Mouse (Mus musculus) olfactory bulb, adult 2 months (tissue): Measurements from ENCODE around the gene Csnk1g2. TPM values are rescaled to one million over a fixed set of nuclear protein-coding genes. Genes with fewer than 3 reads are reported as not detected.

Source experiments
- H3K27ac ChIP-seq: fragments of 200-500 bp; 2 replicates; pipeline ENCODE4 v1.5.1; 2012; ENCODE audit warnings: low read depth, low read length; ENCODE audit not compliant: insufficient read depth
- H3K4me1 ChIP-seq: fragments of 200-500 bp; 2 replicates; pipeline ENCODE4 v1.6.1; 2012; ENCODE audit warnings: low read length; ENCODE audit not compliant: control insufficient read depth, insufficient read depth
- H3K4me3 ChIP-seq: fragments of 200-500 bp; 2 replicates; pipeline ENCODE4 v1.5.1; 2012; ENCODE audit warnings: mild to moderate bottlenecking, low read depth, low read length, moderate library complexity; ENCODE audit not compliant: insufficient read depth
- CTCF ChIP-seq: fragments of 200-500 bp; IDR thresholded peaks from 2 replicates; pipeline ENCODE4 v1.5.1; 2012; ENCODE audit warnings: low read depth, mild to moderate bottlenecking, low read length, moderate library complexity; ENCODE audit not compliant: insufficient read depth
- POLR2A ChIP-seq: fragments of 200-500 bp; IDR thresholded peaks from 2 replicates; pipeline ENCODE4 v1.6.1; 2012; ENCODE audit warnings: mild to moderate bottlenecking, low read depth, low read length, moderate library complexity; ENCODE audit not compliant: insufficient read depth
- WGBS: fragments of 180-500 bp; shearing (Covaris S2); methylation state at CpG from one replicate; pipeline ENCODE4 v1.1.7; 2018; 5-methylcytosine and 5-hydroxymethylcytosine counted together
- polyA plus RNA-seq: library from polyadenylated mRNA; stranded (reverse); fragments of >200 nt; gene quantifications from 2 replicates; pipeline ENCODE4 v1.2.4, GENCODE M21; 2012; ENCODE audit warnings: low replicate concordance; ENCODE audit not compliant: missing spikeins, insufficient read depth, insufficient read length

The Csnk1g2 gene
- polyA plus RNA-seq, 1 experiment = 431 TPM

DNA sequence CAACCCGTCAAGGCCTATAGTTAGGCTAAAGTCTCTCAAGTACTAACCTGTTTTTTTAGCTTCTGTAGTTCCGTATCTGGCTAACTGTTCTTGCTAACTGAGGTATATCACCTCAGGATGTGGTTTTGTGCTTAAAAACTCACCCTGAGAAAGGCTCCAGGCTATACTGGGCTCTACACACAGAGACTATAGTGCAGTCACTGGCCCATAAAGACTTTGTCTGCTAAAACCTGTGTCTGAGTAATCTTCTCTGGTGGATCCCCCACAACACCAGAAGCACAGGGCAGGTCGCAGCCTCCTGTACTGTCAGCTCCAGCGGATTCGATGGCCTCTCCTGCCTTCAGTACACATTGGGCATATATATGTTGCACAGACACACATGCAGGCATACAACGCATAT lies 59.4 kb downstream of the Csnk1g2 start:
- no peak overlapping the region for H3K27ac ChIP-seq
- 94% methylated on average over 6 of the region's 6 CpGs for WGBS
- no peak overlapping the region for H3K4me3 ChIP-seq
- TF ChIP-seq CTCF = no peak
- peaks cover 23% of the 10 kb centered on the region for H3K4me1 ChIP-seq

DNA sequence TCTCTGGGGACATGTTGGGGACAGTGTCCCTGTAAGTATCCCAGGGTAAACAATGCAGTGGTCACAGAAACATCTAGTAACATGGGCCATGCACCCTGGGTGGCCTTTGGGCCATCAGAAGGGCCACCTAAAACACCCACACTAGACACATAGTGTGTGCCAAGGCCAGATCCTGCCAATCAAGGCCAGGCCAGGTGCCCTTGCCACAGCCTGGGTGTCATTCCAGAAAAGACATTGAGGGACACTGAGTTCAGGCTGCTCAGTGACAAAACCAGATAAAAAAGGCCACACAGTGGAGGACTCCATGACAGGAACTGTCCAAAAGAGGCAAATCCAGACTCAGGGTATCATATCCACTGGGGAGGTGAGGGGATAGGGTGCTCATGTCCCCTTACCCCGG lies 61.0 kb downstream of the Csnk1g2 start:
- no peak for TF ChIP-seq POLR2A
- TF ChIP-seq CTCF = no peak
- no peak overlapping the region for H3K4me3 ChIP-seq
- no peak overlapping the region for H3K27ac ChIP-seq
- WGBS = 79% methylated on average over 1 of the region's 1 CpGs
- peaks cover 12% of the 10 kb centered on the region for H3K4me1 ChIP-seq

DNA sequence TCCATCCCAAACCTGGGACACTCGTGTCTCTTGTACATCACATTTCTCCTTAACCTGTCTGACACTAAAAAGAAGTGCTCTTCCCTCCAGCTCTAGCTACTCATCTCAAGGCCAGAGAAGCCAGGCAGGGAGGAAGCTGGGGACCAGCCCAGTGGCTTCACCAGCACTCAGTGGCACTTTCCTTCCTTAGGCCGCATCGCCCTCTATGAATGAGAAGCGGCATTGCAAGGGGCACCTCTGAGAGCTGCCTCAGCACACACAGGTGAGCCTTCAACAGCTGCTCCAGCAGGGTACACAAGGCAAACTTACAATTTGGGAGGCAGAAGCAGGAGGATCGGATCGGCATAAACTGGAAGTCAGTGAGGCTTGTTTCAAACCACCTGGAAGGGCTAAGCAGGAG lies 61.6 kb downstream of the Csnk1g2 start:
- no peak overlapping the region for H3K27ac ChIP-seq
- no peak overlapping the region for H3K4me3 ChIP-seq
- peaks cover 8% of the 10 kb centered on the region; the same call in 1 of the 2 replicates for H3K4me1 ChIP-seq
- peak; percentile 35; the same call in 1 of the 2 replicates for TF ChIP-seq CTCF
- no peak for TF ChIP-seq POLR2A
- 62% methylated on average over 6 of the region's 6 CpGs for WGBS

DNA sequence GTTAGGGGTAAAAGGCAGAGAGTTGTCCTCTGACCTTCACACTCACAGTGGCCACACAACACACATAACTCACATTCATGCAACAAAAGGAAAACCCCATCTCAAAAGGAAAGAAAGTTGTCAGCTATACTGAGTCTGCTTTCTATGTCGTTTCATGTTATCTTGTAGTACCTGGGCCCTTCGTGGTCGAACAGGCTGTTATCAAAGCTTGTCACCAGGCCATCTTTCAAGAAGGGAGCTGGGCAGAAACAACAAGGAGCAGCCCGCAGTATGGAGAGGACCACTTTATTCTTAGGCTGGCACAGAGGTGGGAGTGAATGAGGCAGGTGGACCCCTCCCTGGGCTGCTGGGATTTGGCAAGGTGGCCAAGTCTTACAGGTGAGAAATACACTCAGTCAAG lies 62.3 kb downstream of the Csnk1g2 start:
- TF ChIP-seq POLR2A = no peak
- no peak for TF ChIP-seq CTCF
- H3K4me3 ChIP-seq = no peak overlapping the region
- H3K27ac ChIP-seq = no peak overlapping the region
- 94% methylated on average over 4 of the region's 4 CpGs for WGBS
- 0 out of 2 replicates have a peak, but pooled peaks cover under 1% of the 10 kb centered on the region for H3K4me1 ChIP-seq

DNA sequence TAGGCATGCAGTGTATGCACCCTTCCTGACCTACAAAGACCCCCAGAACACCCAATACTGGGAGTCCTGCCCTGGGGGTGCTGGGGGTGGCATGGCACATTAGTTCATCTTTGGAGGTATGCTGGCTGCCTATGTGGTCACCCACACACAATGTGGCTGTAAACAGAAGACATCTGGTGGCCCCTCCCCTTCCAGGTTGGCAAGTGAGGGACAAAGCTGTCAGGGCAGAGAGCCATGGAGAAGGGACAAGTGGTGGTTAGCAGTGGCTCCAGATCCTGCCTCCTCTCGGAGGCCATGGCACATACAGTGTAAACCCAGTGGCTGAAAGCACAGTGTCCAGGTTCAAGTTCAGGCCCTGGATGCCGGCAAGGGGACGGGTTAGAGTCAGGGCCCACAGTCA lies 64.0 kb downstream of the Csnk1g2 start:
- Histone ChIP-seq H3K4me1 (no peaks in the 10 kb centered on the region), H3K27ac (no peak overlapping the region), H3K4me3 (no peak overlapping the region)
- TF ChIP-seq POLR2A (no peak), CTCF (no peak)
- 81% methylated on average over 3 of the region's 3 CpGs for WGBS

DNA sequence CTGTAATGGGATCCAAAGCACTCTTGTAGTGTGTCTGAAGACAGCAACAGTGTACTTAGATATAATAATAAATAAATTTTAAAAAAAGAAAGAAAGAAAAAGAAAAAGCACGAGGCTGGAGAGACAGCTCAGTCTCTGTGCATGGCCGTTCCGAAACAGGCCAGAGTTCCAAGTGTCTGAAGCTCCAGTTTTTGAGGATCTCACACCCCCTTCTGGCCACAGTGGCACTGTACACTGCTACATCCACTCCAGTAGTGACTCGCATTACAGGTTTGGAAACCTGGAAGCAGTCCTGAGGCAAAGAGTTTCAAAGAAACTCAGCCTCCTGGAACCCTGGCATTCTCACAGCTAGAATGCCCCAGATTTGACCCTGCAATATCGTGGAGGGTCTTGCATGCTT lies 65.2 kb downstream of the Csnk1g2 start:
- TF ChIP-seq POLR2A = no peak
- H3K4me3 ChIP-seq = no peak overlapping the region

More for the DNA sequence above, 65.2 kb downstream of the Csnk1g2 start:
- Histone ChIP-seq H3K27ac (no peak overlapping the region), H3K4me1 (no peaks in the 10 kb centered on the region)
- WGBS = 19% methylated on average over 5 of the region's 5 CpGs

Other genes starting within 250 kb of the Csnk1g2 start
- not detected in 2 replicates for gene Mex3d, start 235.2 kb upstream of the Csnk1g2 start, polyA plus RNA-seq
- not detected in 2 replicates for gene Mbd3, start 223.3 kb upstream of the Csnk1g2 start, polyA plus RNA-seq
- gene Uqcr11, start 216.0 kb upstream of the Csnk1g2 start, polyA plus RNA-seq = not detected in 2 replicates
- gene Tcf3, start 189.2 kb upstream of the Csnk1g2 start, polyA plus RNA-seq = not detected in 2 replicates
- not detected in 2 replicates for gene Onecut3, start 128.0 kb upstream of the Csnk1g2 start, polyA plus RNA-seq
- not detected in 2 replicates for gene Atp8b3, start 83.7 kb upstream of the Csnk1g2 start, polyA plus RNA-seq
- not detected in 2 replicates for gene Rexo1, start 61.3 kb upstream of the Csnk1g2 start, polyA plus RNA-seq
- not detected in 2 replicates for gene Klf16, start 45.5 kb upstream of the Csnk1g2 start, polyA plus RNA-seq
- gene Abhd17a, start 32.5 kb upstream of the Csnk1g2 start, polyA plus RNA-seq = not detected in 2 replicates
- gene Scamp4, start 20.0 kb upstream of the Csnk1g2 start, polyA plus RNA-seq = not detected in 2 replicates
- not detected in 2 replicates for gene Adat3, start 20.0 kb upstream of the Csnk1g2 start, polyA plus RNA-seq
- not detected in 2 replicates for gene Gm49322, start 16.8 kb upstream of the Csnk1g2 start, polyA plus RNA-seq
- gene Btbd2, start 34.2 kb downstream of the Csnk1g2 start, polyA plus RNA-seq = not detected in 2 replicates
- gene Mknk2, start 55.3 kb downstream of the Csnk1g2 start, polyA plus RNA-seq = not detected in 2 replicates
- gene Mob3a, start 79.1 kb downstream of the Csnk1g2 start, polyA plus RNA-seq = not detected in 2 replicates
- not detected in 2 replicates for gene Izumo4, start 79.3 kb downstream of the Csnk1g2 start, polyA plus RNA-seq
- 105 TPM in 1 of 2 replicates, not detected in the other for gene Ap3d1, start 119.4 kb downstream of the Csnk1g2 start, polyA plus RNA-seq
- gene Dot1l, start 132.4 kb downstream of the Csnk1g2 start, polyA plus RNA-seq = 106 and 235 TPM in 2 replicates
- not detected in 2 replicates for gene Sf3a2, start 175.4 kb downstream of the Csnk1g2 start, polyA plus RNA-seq
- gene Plekhj1, start 175.8 kb downstream of the Csnk1g2 start, polyA plus RNA-seq = not detected in 2 replicates
- gene Amh, start 182.4 kb downstream of the Csnk1g2 start, polyA plus RNA-seq = not detected in 2 replicates
- gene Jsrp1, start 190.7 kb downstream of the Csnk1g2 start, polyA plus RNA-seq = not detected in 2 replicates
- gene Oaz1, start 203.8 kb downstream of the Csnk1g2 start, polyA plus RNA-seq = 801 TPM in 1 of 2 replicates, not detected in the other
- gene Lingo3, start 221.2 kb downstream of the Csnk1g2 start, polyA plus RNA-seq = not detected in 2 replicates
- not detected in 2 replicates for gene Lsm7, start 232.4 kb downstream of the Csnk1g2 start, polyA plus RNA-seq
- gene Sppl2b, start 232.4 kb downstream of the Csnk1g2 start, polyA plus RNA-seq = not detected in 2 replicates
- not detected in 2 replicates for gene Tmprss9, start 249.0 kb downstream of the Csnk1g2 start, polyA plus RNA-seq